Mouse (Mus musculus) limb, embryonic 15.5 days (tissue): ENCODE data around the gene Gsg1l2. TPM values are rescaled to one million over a fixed set of nuclear protein-coding genes. Genes with fewer than 3 reads are reported as not detected.

Experiments used
- ATAC-seq: fragments of 200-750 bp; cut with Nextera tagmentation; 2 replicates; pipeline ENCODE4 v1.8.0; 2017; ENCODE audit warnings: low read depth, moderate TSS enrichment; ENCODE audit not compliant: insufficient number of reproducible peaks, low FRiP score, low TSS enrichment
- H3K27ac ChIP-seq: fragments of 300-500 bp; sonication (generic); 2 replicates; pipeline ENCODE4 v1.5.1; 2015; ENCODE audit warnings: moderate library complexity, mild to moderate bottlenecking, inconsistent platforms
- H3K27me3 ChIP-seq: fragments of 300-500 bp; sonication (generic); 2 replicates; pipeline ENCODE4 v1.6.1; 2015; ENCODE audit warnings: inconsistent platforms
- H3K36me3 ChIP-seq: fragments of 300-500 bp; sonication (generic); 2 replicates; pipeline ENCODE4 v1.6.1; 2015; ENCODE audit warnings: inconsistent platforms
- H3K4me1 ChIP-seq: fragments of 300-500 bp; sonication (generic); 2 replicates; pipeline ENCODE4 v1.6.1; 2015; ENCODE audit warnings: inconsistent platforms
- H3K4me2 ChIP-seq: fragments of 300-500 bp; sonication (generic); 2 replicates; pipeline ENCODE4 v1.6.1; 2015; ENCODE audit warnings: mild to moderate bottlenecking, inconsistent platforms
- H3K4me3 ChIP-seq: fragments of 300-500 bp; sonication (generic); 2 replicates; pipeline ENCODE4 v1.5.1; 2015; ENCODE audit warnings: mild to moderate bottlenecking, inconsistent platforms
- H3K9ac ChIP-seq: fragments of 300-500 bp; sonication (generic); 2 replicates; pipeline ENCODE4 v1.6.1; 2015; ENCODE audit warnings: inconsistent platforms
- H3K9me3 ChIP-seq: fragments of 300-500 bp; sonication (generic); 2 replicates; pipeline ENCODE4 v1.6.1; 2016; ENCODE audit warnings: inconsistent platforms
- WGBS: fragments of 180-500 bp; shearing (Covaris S2); methylation state at CpG from one replicate; pipeline ENCODE4 v1.1.7; 2015; 5-methylcytosine and 5-hydroxymethylcytosine counted together
- polyA plus RNA-seq: library from polyadenylated mRNA; unstranded; fragments of >200 nt; fragmentation: Nextera tagmentation; extraction: Ambion mirVana; gene quantifications from 2 replicates; pipeline ENCODE4 v1.2.1, GENCODE M21; 2015

Gene Gsg1l2
- polyA plus RNA-seq, 1 experiment from 2014 or later = not detected

DNA sequence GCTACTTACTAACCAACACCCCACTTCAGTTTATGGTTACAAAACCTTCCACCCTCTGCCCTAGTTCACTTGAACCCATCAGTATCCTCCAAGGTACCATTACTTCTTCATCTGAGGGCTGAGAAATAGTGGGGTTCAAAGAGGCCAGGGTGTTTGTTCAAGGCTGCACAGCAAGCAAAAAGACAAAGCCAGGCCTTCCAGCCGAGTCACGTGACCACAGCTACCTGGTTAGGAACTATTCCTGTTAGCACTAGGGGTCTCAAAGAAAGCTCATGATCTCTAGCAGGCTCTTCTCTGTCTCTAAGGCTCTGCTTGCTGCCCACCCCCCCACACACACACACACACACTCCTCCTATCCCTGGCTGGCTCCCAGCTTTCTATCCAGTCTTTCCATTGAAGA is 2.7 kb upstream of the Gsg1l2 start:
- no peak overlapping the region for H3K4me3 ChIP-seq
- peaks cover 3% of the 10 kb centered on the region for H3K27me3 ChIP-seq
- ATAC-seq = no peak
- H3K9me3 ChIP-seq = no peaks in the 10 kb centered on the region
- no peak overlapping the region for H3K27ac ChIP-seq
- no peaks in the 10 kb centered on the region for H3K36me3 ChIP-seq
- no peak overlapping the region for H3K9ac ChIP-seq
- H3K4me2 ChIP-seq = no peak overlapping the region
- 72% methylated on average over 2 of the region's 2 CpGs for WGBS
- H3K4me1 ChIP-seq = no peaks in the 10 kb centered on the region

DNA sequence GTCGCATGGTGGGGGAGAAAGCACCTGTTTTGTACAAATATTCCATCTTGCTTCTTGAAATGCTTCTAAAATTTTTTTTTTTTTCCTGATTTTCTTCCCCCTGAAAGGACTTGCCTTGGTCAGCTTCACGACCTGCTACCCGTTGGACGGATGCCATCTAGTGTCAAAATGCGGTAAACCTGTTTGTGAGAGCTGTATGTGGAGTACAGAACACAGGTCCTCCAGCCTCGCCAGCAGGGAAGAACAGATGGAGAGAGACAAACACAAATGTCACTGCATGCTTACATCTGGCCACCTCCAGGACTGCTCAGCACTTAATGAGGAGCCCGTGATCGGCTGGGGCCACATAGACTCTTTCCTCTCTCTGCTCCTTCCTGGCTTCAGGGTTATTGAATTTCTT is 1.8 kb upstream of the Gsg1l2 start:
- Histone ChIP-seq H3K9me3 (no peaks in the 10 kb centered on the region), H3K4me1 (no peaks in the 10 kb centered on the region), H3K27me3 (peaks cover 3% of the 10 kb centered on the region), H3K36me3 (no peaks in the 10 kb centered on the region), H3K4me2 (no peak overlapping the region), H3K4me3 (no peak overlapping the region), H3K27ac (no peak overlapping the region), H3K9ac (no peak overlapping the region)
- WGBS = 23% methylated on average over 8 of the region's 8 CpGs
- no peak for ATAC-seq

DNA sequence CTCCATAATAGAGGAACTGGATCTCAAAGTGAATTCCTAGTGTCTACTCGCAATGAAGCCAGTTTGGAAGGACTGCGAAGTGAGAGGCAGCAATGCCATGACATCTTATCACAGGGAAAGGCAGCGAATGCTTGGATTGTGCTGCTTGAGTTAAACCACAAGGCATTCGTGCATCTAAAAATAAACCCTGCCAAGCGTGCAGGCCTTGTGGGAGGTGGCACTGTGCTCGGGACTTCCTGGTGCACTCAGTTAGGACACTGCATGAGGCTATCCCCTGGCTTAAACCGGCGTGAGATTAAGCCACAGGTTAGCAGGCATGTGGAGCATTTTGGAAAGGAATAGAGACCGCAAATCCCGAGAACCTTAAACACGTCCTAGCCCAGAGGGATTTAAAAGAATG is 15.8 kb downstream of the Gsg1l2 start:
- no peak overlapping the region for H3K27ac ChIP-seq
- H3K4me2 ChIP-seq = no peak overlapping the region
- no peaks in the 10 kb centered on the region for H3K36me3 ChIP-seq
- no peaks in the 10 kb centered on the region for H3K4me1 ChIP-seq
- H3K9ac ChIP-seq = no peak overlapping the region
- no peaks in the 10 kb centered on the region for H3K27me3 ChIP-seq
- WGBS = 73% methylated on average over 11 of the region's 11 CpGs
- no peak overlapping the region for H3K4me3 ChIP-seq
- no peaks in the 10 kb centered on the region for H3K9me3 ChIP-seq
- ATAC-seq = no peak

DNA sequence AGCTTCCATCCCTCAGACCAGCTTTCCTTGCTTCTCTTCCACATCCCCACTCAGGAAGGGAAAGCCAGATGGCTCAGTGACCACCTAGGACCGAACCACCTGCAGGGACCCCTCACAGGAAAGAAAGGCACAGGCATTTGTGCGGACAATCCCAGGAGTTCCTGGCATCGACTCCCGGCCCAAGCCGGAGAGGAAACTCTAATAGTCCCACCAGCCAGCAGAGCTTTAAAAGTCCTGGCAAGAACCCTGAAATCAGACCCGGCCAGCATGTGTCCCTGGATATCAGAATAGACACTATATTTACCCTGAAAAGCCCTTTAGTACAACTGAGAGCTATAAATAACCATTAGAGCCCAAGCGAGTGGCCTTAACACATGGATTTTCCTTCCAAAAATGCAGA is 23.5 kb downstream of the Gsg1l2 start, which contains the start of gene Dhrs7c:
Dhrs7c (plus strand) TSS at position 257 of the 400 bp plus-strand sequence.
- WGBS = 43% methylated on average over 7 of the region's 7 CpGs
- ATAC-seq = no peak
- Histone ChIP-seq H3K36me3 (no peaks in the 10 kb centered on the region), H3K9ac (no peak within 1 kb of the TSS), H3K27me3 (no peaks in the 10 kb centered on the region), H3K9me3 (no peaks in the 10 kb centered on the region), H3K4me3 (peak within 1 kb of the TSS; percentile 10; the same call in 1 of the 2 replicates), H3K4me1 (peaks cover 15% of the 10 kb centered on the region; the same call in 1 of the 2 replicates), H3K4me2 (no peak within 1 kb of the TSS), H3K27ac (no peak within 1 kb of the TSS)

DNA sequence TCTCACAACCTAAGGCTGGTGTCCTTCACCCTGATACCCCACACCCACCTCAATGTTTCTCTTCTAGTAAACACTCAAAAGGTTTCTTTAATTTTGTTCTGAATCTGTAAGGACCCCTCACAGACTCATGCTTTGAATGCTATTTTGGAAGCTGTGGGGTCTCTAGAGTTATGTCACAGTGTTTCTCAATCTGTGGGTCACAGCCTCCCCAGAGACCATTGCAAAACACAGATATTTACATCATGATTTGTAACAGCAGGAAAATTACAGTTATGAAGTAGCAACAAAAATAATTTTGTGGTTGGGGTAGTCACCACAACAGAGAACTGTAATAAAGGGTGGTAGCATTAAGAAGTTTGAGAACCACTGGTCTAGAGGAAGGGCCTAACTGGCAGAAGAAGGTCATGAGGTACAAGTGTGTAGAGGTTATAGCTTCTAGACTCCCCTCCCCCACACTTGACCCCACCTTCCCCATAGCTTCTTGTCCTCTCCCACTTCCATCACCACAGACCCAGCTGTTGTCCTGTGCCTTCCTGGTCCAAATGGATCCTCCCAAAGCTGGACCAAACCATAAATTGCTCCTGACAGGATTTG is 25.8 kb downstream of the Gsg1l2 start:
- Histone ChIP-seq H3K9ac (no peak overlapping the region), H3K4me1 (peaks cover 15% of the 10 kb centered on the region; the same call in 1 of the 2 replicates), H3K9me3 (no peaks in the 10 kb centered on the region), H3K27me3 (no peaks in the 10 kb centered on the region), H3K27ac (no peak overlapping the region), H3K4me2 (no peak overlapping the region), H3K36me3 (no peaks in the 10 kb centered on the region), H3K4me3 (no peak overlapping the region)
- ATAC-seq = no peak

DNA sequence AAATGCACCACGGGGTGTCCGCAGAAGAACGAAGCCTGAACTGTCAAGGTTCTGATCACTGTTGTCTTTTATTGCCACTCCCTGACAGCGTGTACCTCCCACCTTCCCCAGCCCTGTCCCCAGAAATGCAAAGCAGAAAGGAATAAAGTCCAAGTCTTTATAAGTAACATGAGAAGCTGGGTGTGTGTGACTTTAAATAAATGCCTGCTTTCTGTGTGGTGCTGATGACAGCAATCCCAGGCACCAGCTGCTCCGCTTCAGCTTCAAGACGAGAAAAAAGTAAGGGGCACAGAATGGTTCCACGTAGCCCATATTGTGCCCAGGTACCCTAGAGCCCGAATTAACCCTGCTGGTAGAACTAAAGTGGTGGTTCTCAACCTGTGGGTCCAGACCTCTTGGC is 26.8 kb downstream of the Gsg1l2 start:
- no peaks in the 10 kb centered on the region for H3K9me3 ChIP-seq
- no peaks in the 10 kb centered on the region for H3K36me3 ChIP-seq
- no peak for ATAC-seq
- no peak overlapping the region for H3K4me3 ChIP-seq
- no peak overlapping the region for H3K4me2 ChIP-seq
- H3K27me3 ChIP-seq = no peaks in the 10 kb centered on the region
- 36% methylated on average over 8 of the region's 8 CpGs for WGBS
- no peak overlapping the region for H3K27ac ChIP-seq
- H3K9ac ChIP-seq = no peak overlapping the region
- peaks cover 15% of the 10 kb centered on the region; the same call in 1 of the 2 replicates for H3K4me1 ChIP-seq

DNA sequence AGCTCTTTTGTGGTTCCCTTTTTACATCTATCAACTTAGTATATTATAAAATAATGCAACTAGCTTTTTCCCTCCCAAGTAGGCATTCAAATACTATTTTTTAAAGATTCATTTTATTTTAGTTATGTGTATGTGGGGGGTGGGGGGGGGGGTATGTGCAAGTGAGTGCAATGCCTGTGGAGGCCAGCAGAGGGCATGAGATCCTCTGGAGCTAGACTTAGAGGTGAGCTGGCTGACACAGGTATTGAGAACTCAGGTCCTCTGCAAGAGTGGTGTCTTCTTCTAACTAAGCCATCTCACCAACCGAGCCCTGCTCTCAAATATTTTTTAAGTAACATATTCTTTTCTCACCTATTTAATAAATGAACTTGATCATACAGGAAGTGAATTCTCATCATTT is 31.1 kb downstream of the Gsg1l2 start:
- 0 out of 2 replicates have a peak, but pooled peaks cover 6% of the 10 kb centered on the region for H3K4me1 ChIP-seq
- 87% methylated on average over 1 of the region's 1 CpGs for WGBS
- no peak overlapping the region for H3K4me2 ChIP-seq
- no peaks in the 10 kb centered on the region for H3K9me3 ChIP-seq
- H3K27ac ChIP-seq = no peak overlapping the region
- H3K9ac ChIP-seq = no peak overlapping the region
- ATAC-seq = no peak
- H3K4me3 ChIP-seq = no peak overlapping the region
- H3K27me3 ChIP-seq = no peaks in the 10 kb centered on the region
- no peaks in the 10 kb centered on the region for H3K36me3 ChIP-seq

DNA sequence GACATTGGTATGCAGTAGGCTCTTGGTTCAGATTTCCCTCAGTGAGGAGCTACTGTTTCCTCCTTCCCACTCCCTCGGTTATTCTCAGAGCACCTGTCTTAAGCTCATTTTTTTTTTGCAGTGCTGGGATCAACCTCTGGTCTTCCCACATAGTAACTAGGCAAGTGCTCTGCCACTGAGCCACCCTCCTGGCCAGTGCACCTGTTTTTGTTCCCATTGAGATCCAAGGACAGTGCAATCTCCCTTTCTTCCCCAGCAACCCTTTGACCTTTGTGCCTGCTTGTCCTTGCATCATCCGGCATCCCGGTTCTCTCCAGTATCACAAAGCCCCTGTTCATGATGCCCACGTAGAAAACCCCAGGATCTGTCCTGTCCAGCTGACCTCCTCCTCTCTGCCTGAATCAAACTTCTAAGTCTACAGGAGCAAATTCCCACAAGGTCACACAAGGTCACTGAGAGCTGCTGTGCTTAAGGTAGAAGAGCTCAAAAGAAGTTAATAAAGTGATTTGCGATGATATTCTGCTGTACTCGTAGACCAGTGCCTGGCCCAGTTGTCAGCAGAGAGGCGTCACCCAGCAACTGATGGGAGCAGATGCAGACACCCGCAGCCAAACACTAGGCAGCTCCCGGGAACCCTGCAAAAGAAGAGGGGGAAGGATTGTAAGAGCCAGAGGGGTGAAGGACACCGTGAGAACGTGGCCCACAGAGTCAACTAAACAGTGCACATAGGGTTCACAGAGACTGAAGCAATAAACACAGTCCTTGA is 32.6 kb downstream of the Gsg1l2 start:
- WGBS = 75% methylated on average over 11 of the region's 11 CpGs
- H3K4me1 ChIP-seq = no peaks in the 10 kb centered on the region
- no peak overlapping the region for H3K4me2 ChIP-seq
- no peaks in the 10 kb centered on the region for H3K9me3 ChIP-seq
- no peak for ATAC-seq
- H3K27ac ChIP-seq = no peak overlapping the region
- no peak overlapping the region for H3K9ac ChIP-seq
- no peaks in the 10 kb centered on the region for H3K27me3 ChIP-seq
- H3K4me3 ChIP-seq = no peak overlapping the region
- H3K36me3 ChIP-seq = no peaks in the 10 kb centered on the region

DNA sequence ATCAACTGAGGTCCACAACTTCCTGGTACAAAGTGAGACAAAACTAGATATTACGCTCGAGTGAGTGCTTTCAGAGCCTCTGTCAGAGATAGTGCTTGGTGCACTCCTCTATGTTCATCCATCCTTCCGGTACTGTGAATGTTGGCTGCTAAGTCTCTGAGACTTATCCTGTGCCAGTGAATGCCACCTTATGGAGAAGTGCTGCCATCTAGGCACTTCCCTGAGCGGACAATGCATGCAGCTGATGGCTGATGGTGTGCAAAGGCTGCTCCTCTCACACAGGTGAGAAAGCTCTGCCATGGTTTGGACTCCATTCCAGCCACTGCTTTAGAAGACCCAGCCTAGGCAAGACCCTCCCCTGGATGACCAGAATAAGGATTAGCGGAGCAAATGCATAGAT is 33.6 kb downstream of the Gsg1l2 start:
- no peak for ATAC-seq
- 87% methylated on average over 5 of the region's 5 CpGs for WGBS
- H3K9me3 ChIP-seq = no peaks in the 10 kb centered on the region
- no peak overlapping the region for H3K4me3 ChIP-seq
- H3K4me1 ChIP-seq = no peaks in the 10 kb centered on the region
- no peak overlapping the region for H3K4me2 ChIP-seq
- no peak overlapping the region for H3K9ac ChIP-seq
- no peaks in the 10 kb centered on the region for H3K36me3 ChIP-seq
- H3K27me3 ChIP-seq = no peaks in the 10 kb centered on the region
- H3K27ac ChIP-seq = no peak overlapping the region

DNA sequence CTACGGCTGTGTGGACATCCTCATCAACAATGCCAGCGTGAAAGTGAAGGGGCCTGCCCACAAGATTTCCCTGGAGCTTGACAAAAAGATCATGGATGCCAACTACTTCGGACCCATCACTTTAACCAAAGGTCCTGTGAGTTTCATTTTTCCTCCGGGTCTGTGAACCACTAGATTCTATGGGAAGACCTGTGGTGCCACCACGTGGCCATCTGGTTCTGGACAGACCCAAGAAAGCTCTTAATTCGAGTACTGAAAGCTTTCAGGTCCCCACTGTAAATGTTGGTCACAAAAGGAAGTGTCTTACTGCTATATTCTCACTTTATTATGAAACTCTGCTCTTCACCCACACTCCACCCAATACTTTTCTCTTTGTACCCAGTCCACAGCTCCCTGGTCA is 37.1 kb downstream of the Gsg1l2 start:
- Histone ChIP-seq H3K9ac (no peak overlapping the region), H3K4me3 (no peak overlapping the region), H3K27me3 (no peaks in the 10 kb centered on the region), H3K9me3 (no peaks in the 10 kb centered on the region), H3K4me2 (no peak overlapping the region), H3K4me1 (no peaks in the 10 kb centered on the region), H3K27ac (no peak overlapping the region), H3K36me3 (no peaks in the 10 kb centered on the region)
- 79% methylated on average over 6 of the region's 6 CpGs for WGBS
- no peak for ATAC-seq

DNA sequence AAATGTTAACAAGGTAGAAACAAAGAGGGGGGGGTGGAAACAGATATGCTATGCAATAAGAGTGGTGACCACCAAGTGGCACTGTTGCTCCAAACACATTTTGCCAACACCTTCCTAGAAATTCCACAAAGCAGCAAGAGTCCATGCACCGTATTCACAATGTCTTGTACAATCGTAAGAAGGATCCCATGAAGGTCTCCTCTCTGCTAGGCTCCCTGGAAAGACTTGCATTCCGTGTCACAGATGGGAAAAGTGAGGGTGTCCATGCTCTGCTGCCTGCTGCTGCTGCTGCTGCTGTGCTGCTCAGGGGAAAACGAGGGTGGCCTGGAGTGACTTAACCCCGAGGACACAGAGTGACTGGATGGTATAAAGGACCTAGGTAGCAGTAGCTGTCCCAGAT is 45.2 kb downstream of the Gsg1l2 start:
- ATAC-seq = no peak
- Histone ChIP-seq H3K4me2 (peak overlapping the region; percentile 33; the same call in 1 of the 2 replicates), H3K9ac (no peak overlapping the region), H3K27ac (no peak overlapping the region), H3K9me3 (no peaks in the 10 kb centered on the region), H3K36me3 (no peaks in the 10 kb centered on the region), H3K4me3 (no peak overlapping the region), H3K27me3 (no peaks in the 10 kb centered on the region), H3K4me1 (peaks cover 3% of the 10 kb centered on the region; the same call in 1 of the 2 replicates)
- 9% methylated on average over 5 of the region's 5 CpGs for WGBS

DNA sequence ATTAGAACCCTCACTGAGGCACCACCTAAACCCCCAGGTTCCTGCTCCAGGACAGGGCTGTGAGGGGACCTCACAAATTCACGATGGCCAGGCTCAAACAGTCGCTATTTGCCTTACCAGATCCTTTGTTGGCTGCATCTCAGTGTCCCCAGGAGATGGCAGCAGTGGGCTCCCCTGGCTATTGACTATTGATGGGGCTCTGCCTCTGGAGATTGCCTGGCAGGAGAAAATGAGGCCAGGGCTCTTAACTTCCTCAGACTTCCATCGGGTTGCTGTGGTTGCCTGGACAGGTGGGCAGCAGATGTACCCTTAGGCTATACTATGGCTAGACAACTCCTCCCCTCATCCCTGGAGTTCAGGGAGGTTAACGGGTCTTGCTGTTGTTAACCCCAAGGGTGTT is 45.8 kb downstream of the Gsg1l2 start:
- 12% methylated on average over 4 of the region's 4 CpGs for WGBS

More for the DNA sequence above, 45.8 kb downstream of the Gsg1l2 start:
- H3K36me3 ChIP-seq = no peaks in the 10 kb centered on the region
- H3K4me1 ChIP-seq = peaks cover 3% of the 10 kb centered on the region; the same call in 1 of the 2 replicates
- no peak overlapping the region for H3K4me3 ChIP-seq
- H3K9ac ChIP-seq = no peak overlapping the region
- H3K9me3 ChIP-seq = no peaks in the 10 kb centered on the region
- H3K27me3 ChIP-seq = no peaks in the 10 kb centered on the region
- H3K27ac ChIP-seq = no peak overlapping the region
- ATAC-seq = no peak
- H3K4me2 ChIP-seq = 0 out of 2 replicates have a peak overlapping the region, but pooled peaks have one; percentile 33
